Mouse (Mus musculus) macrophage (primary cell): ENCODE data around the gene Nosip. TPM values are rescaled to one million over a fixed set of nuclear protein-coding genes. Genes with fewer than 3 reads are reported as not detected.
"Not testable (repeated sequence)": the region's sequence is repeated elsewhere in the genome, so short reads cannot be mapped to it uniquely, and the experiment has no call there.

ENCODE experiments used
- H3K27ac ChIP-seq: fragments of 350-480 bp; formaldehyde crosslinking; 2 replicates; pipeline ENCODE4 v1.9.0; 2021
- H3K36me3 ChIP-seq: fragments of 350-480 bp; formaldehyde crosslinking; 2 replicates; pipeline ENCODE4 v1.9.0; 2021; ENCODE audit errors: inconsistent target
- H3K4me3 ChIP-seq: fragments of 350-480 bp; formaldehyde crosslinking; 2 replicates; pipeline ENCODE4 v1.9.0; 2021; ENCODE audit errors: inconsistent target
- H3K79me2 ChIP-seq: fragments of 350-480 bp; formaldehyde crosslinking; 2 replicates; pipeline ENCODE4 v1.9.0; 2021; ENCODE audit errors: inconsistent target
- WGBS: methylation state at CpG from one replicate; pipeline ENCODE4 v1.1.7; 2026; ENCODE audit warnings: inconsistent platforms; ENCODE audit not compliant: missing documents; 5-methylcytosine and 5-hydroxymethylcytosine counted together
- polyA plus RNA-seq: library from polyadenylated mRNA; stranded (reverse); fragments of 250-400 nt; gene quantifications from 3 replicates; pipeline ENCODE4 v1.2.4, GENCODE M21; 2018; ENCODE audit warnings: inconsistent platforms

Nosip gene
- polyA plus RNA-seq, 1 experiment from 2014 or later, result 40.1 TPM

DNA sequence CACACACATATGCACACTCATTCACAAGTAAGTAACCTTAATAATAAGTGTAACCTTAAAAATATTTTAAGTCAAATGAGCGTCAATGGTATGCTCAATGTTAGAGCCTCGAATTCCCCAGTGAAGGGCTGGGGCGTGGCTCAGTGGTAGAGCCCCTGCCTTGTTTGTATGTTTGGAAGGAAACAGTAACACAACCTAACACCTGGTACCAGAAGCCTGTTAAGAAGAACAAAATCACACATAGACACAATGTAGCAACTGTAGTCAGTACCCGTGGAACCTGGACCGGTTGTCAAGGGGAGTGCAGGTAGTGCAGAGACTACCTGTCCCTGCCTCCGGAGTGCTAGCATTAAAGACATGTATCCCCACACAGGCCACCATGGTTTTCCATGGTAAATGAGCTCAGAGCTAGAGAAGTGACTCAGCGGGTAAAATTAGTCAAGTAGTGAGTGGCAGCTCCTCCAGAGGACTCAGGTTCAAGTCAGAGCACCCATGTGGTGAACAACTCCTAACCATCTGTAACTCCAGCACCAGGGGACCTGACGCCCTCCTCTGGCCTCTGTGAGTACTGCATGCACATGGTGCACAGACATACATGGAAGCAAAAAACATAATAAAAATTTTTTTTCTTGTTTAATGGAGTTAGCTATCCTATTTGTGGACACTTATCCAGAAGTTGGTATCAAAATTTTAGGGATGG, 36.5 kb downstream of the Nosip start:
- H3K36me3 ChIP-seq, result no peaks in the 10 kb centered on the region; the same call in 1 of the 2 replicates
- WGBS, result 95% methylated on average over 8 of the region's 8 CpGs
- no peak overlapping the region for H3K27ac ChIP-seq
- peaks cover 16% of the 10 kb centered on the region; the same call in 1 of the 2 replicates for H3K79me2 ChIP-seq
- no peak overlapping the region for H3K4me3 ChIP-seq

- no peak overlapping the region for H3K27ac ChIP-seq
- WGBS, result 90% methylated on average over 6 of the region's 6 CpGs
- H3K4me3 ChIP-seq, result no peak overlapping the region
- no peaks in the 10 kb centered on the region; the same call in 1 of the 2 replicates for H3K36me3 ChIP-seq
- peaks cover 16% of the 10 kb centered on the region; the same call in 1 of the 2 replicates for H3K79me2 ChIP-seq
Observed at GRCm38 (mm10) chr7:45100046-45100445, 37.8 kb downstream of the Nosip start.

DNA sequence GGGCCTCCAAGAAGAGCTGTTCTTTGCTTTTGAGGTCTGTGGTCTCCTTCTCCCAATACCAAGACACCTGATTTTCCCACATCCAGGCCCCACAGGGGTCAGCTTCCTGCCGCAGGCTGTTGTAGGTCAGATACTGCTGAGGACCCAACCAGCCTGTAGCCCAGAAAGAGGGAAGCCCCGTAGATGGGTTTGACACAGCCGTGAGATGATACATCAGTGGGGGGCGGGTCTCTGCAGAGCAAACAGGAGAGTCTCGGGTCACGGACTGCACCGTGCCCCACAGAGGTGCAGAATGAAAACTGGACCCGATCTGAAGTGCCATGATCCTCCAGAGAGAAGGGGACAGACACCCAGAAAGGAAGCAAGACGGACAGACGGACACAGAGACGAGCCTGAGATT, 40.2 kb downstream of the Nosip start:
- Histone ChIP-seq H3K79me2 (peaks cover 16% of the 10 kb centered on the region; the same call in 1 of the 2 replicates), H3K4me3 (no peak overlapping the region), H3K27ac (no peak overlapping the region), H3K36me3 (no peaks in the 10 kb centered on the region; the same call in 1 of the 2 replicates)
- 77% methylated on average over 11 of the region's 11 CpGs for WGBS

- Histone ChIP-seq H3K79me2 (peaks cover 16% of the 10 kb centered on the region; the same call in 1 of the 2 replicates), H3K4me3 (peak overlapping the region; percentile 33), H3K27ac (peak overlapping the region; percentile 61), H3K36me3 (no peaks in the 10 kb centered on the region; the same call in 1 of the 2 replicates)
- WGBS, result 76% methylated on average over 9 of the region's 9 CpGs
Observed at GRCm38 (mm10) chr7:45102940-45103585, 40.8 kb downstream of the Nosip start.

DNA sequence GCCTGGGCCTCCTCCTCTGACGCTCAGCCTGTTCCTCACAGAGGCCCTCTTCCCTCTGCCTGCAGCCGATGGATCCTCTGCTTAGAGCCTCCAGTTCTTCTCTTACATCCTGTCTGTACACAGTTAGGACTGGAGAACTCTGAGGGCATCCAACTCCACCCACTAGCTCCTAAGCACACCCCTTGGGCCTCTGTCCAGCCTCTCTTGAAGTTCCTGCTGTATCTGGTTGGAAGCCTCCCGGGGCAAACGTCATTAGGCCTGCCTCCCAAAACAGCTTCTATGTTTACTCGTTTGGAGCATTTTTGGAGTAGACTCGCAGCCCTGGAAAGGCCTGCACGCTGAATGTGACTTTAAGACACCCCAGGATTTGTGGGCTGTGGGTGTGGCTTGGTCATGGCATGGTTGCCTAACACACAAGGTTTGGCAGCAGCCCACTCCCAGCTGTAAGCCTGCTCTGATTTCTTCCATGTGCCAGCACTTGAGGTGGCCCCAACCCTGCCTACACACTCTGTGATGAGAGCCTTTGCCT, 41.5 kb downstream of the Nosip start, which contains the start of gene Fcgrt:
Gene Fcgrt (minus strand): TSS at position 200 of the 529 bp plus-strand sequence.
- 3% methylated on average over 7 of the region's 7 CpGs for WGBS
- H3K4me3 ChIP-seq, result peak within 1 kb of the TSS; percentile 33
- H3K79me2 ChIP-seq, result peaks cover 16% of the 10 kb centered on the region; the same call in 1 of the 2 replicates
- H3K27ac ChIP-seq, result peak within 1 kb of the TSS; percentile 61
- H3K36me3 ChIP-seq, result no peaks in the 10 kb centered on the region; the same call in 1 of the 2 replicates

GRCm38 (mm10) chr7:45104941-45105340, 42.7 kb downstream of the Nosip start:
- no peak overlapping the region for H3K27ac ChIP-seq
- no peaks in the 10 kb centered on the region; the same call in 1 of the 2 replicates for H3K36me3 ChIP-seq
- H3K79me2 ChIP-seq, result peaks cover 16% of the 10 kb centered on the region; the same call in 1 of the 2 replicates
- H3K4me3 ChIP-seq, result no peak overlapping the region
- WGBS, result 83% methylated on average over 4 of the region's 5 CpGs

- Histone ChIP-seq H3K79me2 (peaks cover 16% of the 10 kb centered on the region; the same call in 1 of the 2 replicates), H3K27ac (no peak overlapping the region), H3K4me3 (no peak overlapping the region), H3K36me3 (no peaks in the 10 kb centered on the region; the same call in 1 of the 2 replicates)
- WGBS, result 78% methylated on average over 8 of the region's 8 CpGs
Observed at GRCm38 (mm10) chr7:45105491-45105890, 43.3 kb downstream of the Nosip start.

- Histone ChIP-seq H3K79me2 (peaks cover 16% of the 10 kb centered on the region; the same call in 1 of the 2 replicates), H3K27ac (no peak overlapping the region)
- 94% methylated on average over 6 of the region's 6 CpGs for WGBS
Observed at GRCm38 (mm10) chr7:45106441-45106840, 44.2 kb downstream of the Nosip start.

DNA sequence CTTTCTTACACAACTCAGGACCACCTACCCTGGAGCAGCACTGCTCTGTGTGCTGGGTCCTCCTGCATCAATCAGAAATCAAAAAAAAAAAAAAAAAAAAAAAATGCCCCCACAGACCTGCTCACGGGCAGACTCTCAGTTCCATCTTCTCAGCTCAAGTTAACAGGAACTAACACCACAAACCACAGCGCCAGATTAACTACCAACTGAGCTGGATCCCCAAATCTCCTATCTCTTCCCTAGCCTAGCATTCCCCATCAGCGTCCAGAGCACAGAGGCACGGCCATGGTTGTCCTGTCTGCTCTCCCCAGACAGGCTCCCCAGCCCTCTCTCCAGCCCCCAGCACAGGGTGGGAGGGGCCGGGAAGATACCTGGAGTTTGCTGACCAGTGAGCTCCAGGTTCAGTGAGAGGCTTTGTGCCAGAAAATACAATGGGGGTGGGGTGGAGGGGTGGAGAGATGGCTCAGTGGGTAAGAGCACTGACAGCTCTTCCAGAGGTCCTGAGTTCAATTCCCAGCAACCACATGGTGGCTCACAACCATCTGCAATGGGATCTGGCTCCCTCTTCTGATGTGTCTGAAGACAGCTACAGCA, 44.9 kb downstream of the Nosip start:
- 39% methylated on average over 5 of the region's 5 CpGs for WGBS
- Histone ChIP-seq H3K36me3 (no peaks in the 10 kb centered on the region), H3K79me2 (peaks cover 13% of the 10 kb centered on the region; the same call in 1 of the 2 replicates), H3K27ac (no peak overlapping the region), H3K4me3 (no peak overlapping the region)

More at GRCm38 (mm10) chr7:45106441-45106840, 44.2 kb downstream of the Nosip start:
- no peak overlapping the region for H3K4me3 ChIP-seq
- no peaks in the 10 kb centered on the region; the same call in 1 of the 2 replicates for H3K36me3 ChIP-seq

GRCm38 (mm10) chr7:45110089-45110488, 47.9 kb downstream of the Nosip start:
- H3K4me3 ChIP-seq, H3K79me2 ChIP-seq, H3K36me3 ChIP-seq, H3K27ac ChIP-seq: not testable (repeated sequence)
- 93% methylated on average over 3 of the region's 4 CpGs for WGBS

- H3K36me3 ChIP-seq, result no peaks in the 10 kb centered on the region
- WGBS, result 96% methylated on average over 2 of the region's 2 CpGs
- no peak overlapping the region for H3K4me3 ChIP-seq
- H3K27ac ChIP-seq, result no peak overlapping the region
- no peaks in the 10 kb centered on the region for H3K79me2 ChIP-seq
Observed at GRCm38 (mm10) chr7:45111940-45112339, 49.7 kb downstream of the Nosip start.

DNA sequence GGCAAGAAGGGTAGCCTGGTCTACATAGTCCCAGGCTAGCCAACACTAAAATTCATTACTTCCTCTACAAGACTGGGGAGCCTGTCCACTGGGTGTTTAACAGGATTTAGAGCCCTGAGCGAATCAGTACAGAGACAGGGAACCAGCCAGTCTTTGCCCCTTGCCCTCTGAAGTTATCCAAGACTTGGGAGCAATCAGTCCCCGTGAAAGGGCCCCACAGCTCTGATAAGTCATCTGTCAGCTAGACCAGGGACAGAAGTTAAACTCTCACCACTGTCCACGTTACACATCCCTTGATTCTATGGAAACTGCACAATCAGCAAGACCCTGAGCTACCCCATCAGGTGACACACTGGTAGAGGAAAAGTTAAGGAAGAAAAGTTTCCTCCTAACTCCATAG, 50.3 kb downstream of the Nosip start:
- no peaks in the 10 kb centered on the region for H3K79me2 ChIP-seq
- WGBS, result 89% methylated on average over 3 of the region's 3 CpGs
- no peak overlapping the region for H3K4me3 ChIP-seq
- H3K36me3 ChIP-seq, result no peaks in the 10 kb centered on the region
- H3K27ac ChIP-seq, result no peak overlapping the region

- no peaks in the 10 kb centered on the region for H3K36me3 ChIP-seq
- H3K79me2 ChIP-seq, result no peaks in the 10 kb centered on the region
- H3K27ac ChIP-seq, result no peak overlapping the region
- H3K4me3 ChIP-seq, result no peak overlapping the region
- 100% methylated on average over 2 of the region's 2 CpGs for WGBS
Observed at GRCm38 (mm10) chr7:45113476-45113875, 51.2 kb downstream of the Nosip start.

DNA sequence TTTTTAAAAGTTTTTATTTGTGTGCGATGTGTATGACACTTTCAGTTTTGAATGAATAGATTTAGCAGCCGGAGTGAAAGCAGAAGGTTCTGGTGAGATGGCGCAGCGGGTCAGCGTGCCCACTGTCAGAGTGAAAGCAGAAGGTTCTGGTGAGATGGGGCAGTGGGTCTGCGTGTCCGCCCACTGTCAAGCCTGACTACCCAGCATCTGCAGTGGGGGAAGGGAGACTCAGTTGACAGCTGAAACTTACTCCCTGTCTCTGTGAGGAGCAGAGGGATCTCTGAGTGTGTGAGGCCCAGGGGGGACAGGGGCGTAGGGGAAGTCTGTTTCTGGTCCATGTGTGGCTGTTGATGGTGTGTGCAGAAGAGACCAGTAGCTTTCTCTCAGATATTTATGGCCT, 55.3 kb downstream of the Nosip start:
- 75% methylated on average over 8 of the region's 8 CpGs for WGBS
- Histone ChIP-seq H3K79me2 (peaks cover 1% of the 10 kb centered on the region), H3K27ac (no peak overlapping the region), H3K4me3 (no peak overlapping the region), H3K36me3 (peaks cover 28% of the 10 kb centered on the region)
